Mouse (Mus musculus): ENCODE measurements around the gene Rbfox1. TPM values are rescaled to one million over a fixed set of nuclear protein-coding genes. Genes with fewer than 3 reads are reported as not detected.

Rbfox1 gene
- total and polyA plus RNA-seq, 2 experiments = 0.09 TPM; not detected in 1

DNA sequence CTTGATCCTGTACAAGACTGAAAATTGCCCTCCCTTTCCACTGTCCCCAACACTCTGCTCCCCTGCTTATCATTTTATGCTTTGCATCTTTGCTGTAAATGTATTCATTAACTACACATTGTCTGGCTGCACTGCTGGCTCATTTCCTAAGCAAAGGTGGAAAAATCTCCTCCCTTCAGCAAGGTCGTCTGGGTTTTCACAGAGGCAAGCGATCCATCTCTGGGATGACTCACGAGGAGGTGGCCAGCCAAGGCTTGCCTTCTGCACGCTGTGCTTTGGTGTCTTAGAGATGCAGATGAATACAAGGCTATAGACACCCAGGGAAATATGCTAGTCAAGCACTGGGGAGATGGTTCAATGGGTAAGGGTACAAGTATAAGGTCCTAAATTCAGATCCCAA is 264.2 kb downstream of the Rbfox1 start:
- Histone ChIP-seq H3K9ac (ENCODE audit: low read depth, low read length) (no peak overlapping the region), H3K36me3 (ENCODE audit: control insufficient read depth, insufficient read depth, low read length) (no peaks in the 10 kb centered on the region), H3K27me3 (ENCODE audit: control insufficient read depth, insufficient read depth, low read length) (no peaks in the 10 kb centered on the region), H3K27ac (replicated peaks; ENCODE audit: insufficient read depth, low read depth, low read length) (no peak overlapping the region), H3K4me3 (ENCODE audit: insufficient read depth, low read depth, low read length) (no peak overlapping the region), H3K4me1 (ENCODE audit: control insufficient read depth, insufficient read depth, low read length) (no peaks in the 10 kb centered on the region), H3K79me2 (ENCODE audit: control insufficient read depth, insufficient read depth, low read length) (no peaks in the 10 kb centered on the region)
- WGBS = 68% methylated on average over 4 of the region's 4 CpGs
- no peak for TF ChIP-seq POLR2A (IDR thresholded peaks at IDR 0.05; ENCODE audit: extremely low read depth, insufficient read depth, low read length)
- no peak for TF ChIP-seq CTCF (IDR thresholded peaks at IDR 0.05; ENCODE audit: low read depth, low read length)
- no peak for DNase-seq (ENCODE audit: extremely low read depth, low read depth, low spot score)

DNA sequence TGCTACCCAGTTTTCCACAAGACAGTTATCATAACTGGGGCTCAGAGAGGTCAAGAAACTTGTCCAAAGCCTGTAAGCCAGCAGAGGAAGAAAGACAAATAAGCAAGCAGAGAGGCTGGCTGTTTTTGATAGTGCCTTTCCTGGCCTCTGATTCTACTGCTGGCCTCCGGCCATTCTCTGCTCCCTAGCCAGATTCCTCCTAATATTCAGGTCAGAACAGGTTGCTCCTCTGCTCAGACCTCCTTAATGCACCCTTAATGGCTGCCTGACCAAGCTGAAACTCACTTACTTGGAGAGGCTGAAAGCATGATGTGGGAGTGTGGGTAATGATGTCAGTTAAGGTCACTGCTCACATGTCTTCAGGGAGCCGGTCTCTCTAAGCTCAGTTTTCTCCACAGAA is 270.4 kb downstream of the Rbfox1 start:
- H3K36me3 ChIP-seq (ENCODE audit: control insufficient read depth, insufficient read depth, low read length) = no peaks in the 10 kb centered on the region
- H3K9ac ChIP-seq (ENCODE audit: low read depth, low read length) = no peak overlapping the region
- H3K27me3 ChIP-seq (ENCODE audit: control insufficient read depth, insufficient read depth, low read length) = no peaks in the 10 kb centered on the region
- no peak overlapping the region for H3K27ac ChIP-seq (replicated peaks; ENCODE audit: insufficient read depth, low read depth, low read length)
- no peak for TF ChIP-seq CTCF (IDR thresholded peaks at IDR 0.05; ENCODE audit: low read depth, low read length)
- no peak for TF ChIP-seq POLR2A (IDR thresholded peaks at IDR 0.05; ENCODE audit: extremely low read depth, insufficient read depth, low read length)
- no peaks in the 10 kb centered on the region for H3K79me2 ChIP-seq (ENCODE audit: control insufficient read depth, insufficient read depth, low read length)
- H3K4me1 ChIP-seq (ENCODE audit: control insufficient read depth, insufficient read depth, low read length) = no peaks in the 10 kb centered on the region
- no peak overlapping the region for H3K4me3 ChIP-seq (ENCODE audit: insufficient read depth, low read depth, low read length)
- no peak for DNase-seq (ENCODE audit: extremely low read depth, low read depth, low spot score)
- WGBS = 68% methylated on average over 2 of the region's 2 CpGs

DNA sequence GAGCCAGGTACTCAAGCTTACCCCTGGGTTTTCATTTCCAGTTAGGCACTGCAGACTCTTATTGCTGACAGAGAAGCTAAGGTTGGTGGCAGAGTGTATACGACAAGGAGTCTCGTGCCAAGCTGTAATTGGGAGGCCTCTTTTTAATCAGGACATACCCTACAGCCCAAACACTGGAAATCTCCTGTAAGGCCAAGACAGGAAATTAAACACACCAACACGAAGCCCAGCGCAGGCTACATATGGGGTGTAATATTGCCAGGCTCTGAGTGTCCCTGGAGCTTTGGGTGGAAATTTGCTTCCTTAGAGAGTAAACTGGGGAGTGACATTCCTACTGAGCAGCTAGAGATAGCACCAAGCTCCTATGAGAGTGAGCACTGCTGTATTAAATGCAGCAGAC is 279.3 kb downstream of the Rbfox1 start:
- Histone ChIP-seq H3K36me3 (ENCODE audit: control insufficient read depth, insufficient read depth, low read length) (no peaks in the 10 kb centered on the region), H3K4me1 (ENCODE audit: control insufficient read depth, insufficient read depth, low read length) (no peaks in the 10 kb centered on the region), H3K27me3 (ENCODE audit: control insufficient read depth, insufficient read depth, low read length) (no peaks in the 10 kb centered on the region), H3K79me2 (ENCODE audit: control insufficient read depth, insufficient read depth, low read length) (no peaks in the 10 kb centered on the region), H3K9ac (ENCODE audit: low read depth, low read length) (no peak overlapping the region), H3K4me3 (ENCODE audit: insufficient read depth, low read depth, low read length) (no peak overlapping the region), H3K27ac (replicated peaks; ENCODE audit: insufficient read depth, low read depth, low read length) (no peak overlapping the region)
- TF ChIP-seq CTCF (IDR thresholded peaks at IDR 0.05; ENCODE audit: low read depth, low read length) (no peak), POLR2A (IDR thresholded peaks at IDR 0.05; ENCODE audit: extremely low read depth, insufficient read depth, low read length) (no peak)
- 74% methylated on average over 4 of the region's 4 CpGs for WGBS
- no peak for DNase-seq (ENCODE audit: extremely low read depth, low read depth, low spot score)

DNA sequence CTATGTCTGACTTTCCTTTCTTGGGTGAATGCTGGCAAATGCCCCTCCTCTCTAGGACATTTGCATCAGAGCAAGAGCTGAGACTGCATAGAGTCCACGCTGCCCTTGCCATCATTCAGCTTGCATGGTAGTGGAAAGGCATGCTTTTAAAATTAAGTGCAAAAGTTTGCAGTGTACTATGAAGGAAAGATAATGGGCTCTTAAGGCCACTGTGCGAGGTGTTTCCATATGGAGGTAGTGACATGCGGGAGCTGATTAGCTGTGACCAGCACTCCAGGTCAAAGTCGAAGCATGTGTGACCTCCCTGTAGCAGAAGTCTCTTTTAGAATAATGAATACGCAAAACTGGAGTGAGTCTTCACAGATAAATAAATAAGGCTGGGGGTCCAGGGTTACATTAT is 284.2 kb downstream of the Rbfox1 start:
- Histone ChIP-seq H3K79me2 (ENCODE audit: control insufficient read depth, insufficient read depth, low read length) (no peaks in the 10 kb centered on the region), H3K9ac (ENCODE audit: low read depth, low read length) (no peak overlapping the region), H3K27ac (replicated peaks; ENCODE audit: insufficient read depth, low read depth, low read length) (no peak overlapping the region), H3K36me3 (ENCODE audit: control insufficient read depth, insufficient read depth, low read length) (no peaks in the 10 kb centered on the region), H3K4me3 (ENCODE audit: insufficient read depth, low read depth, low read length) (no peak overlapping the region), H3K27me3 (ENCODE audit: control insufficient read depth, insufficient read depth, low read length) (no peaks in the 10 kb centered on the region), H3K4me1 (ENCODE audit: control insufficient read depth, insufficient read depth, low read length) (no peaks in the 10 kb centered on the region)
- WGBS = 88% methylated on average over 5 of the region's 5 CpGs
- no peak for DNase-seq (ENCODE audit: extremely low read depth, low read depth, low spot score)
- TF ChIP-seq CTCF (IDR thresholded peaks at IDR 0.05; ENCODE audit: low read depth, low read length) (no peak), POLR2A (IDR thresholded peaks at IDR 0.05; ENCODE audit: extremely low read depth, insufficient read depth, low read length) (no peak)

DNA sequence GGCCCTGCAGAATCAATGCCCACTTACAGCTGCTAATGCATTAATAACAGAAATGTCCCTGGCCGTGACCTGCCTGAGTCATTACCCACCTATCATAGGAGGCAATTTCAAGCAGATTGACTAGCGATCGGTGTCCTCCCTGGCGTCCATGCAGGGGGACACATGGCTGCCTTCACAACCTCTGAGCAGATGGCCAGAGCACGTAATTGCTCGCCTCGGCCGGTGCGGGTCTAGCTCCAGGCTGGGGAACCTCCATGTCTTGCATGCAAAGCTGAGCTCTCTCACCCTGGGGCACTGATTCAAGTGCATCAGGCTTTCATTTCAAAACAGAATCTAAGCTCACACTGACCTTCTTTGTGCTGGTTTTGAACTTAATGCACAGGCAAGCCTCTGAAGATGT is 295.7 kb downstream of the Rbfox1 start:
- DNase-seq (ENCODE audit: extremely low read depth, low read depth, low spot score) = no peak
- Histone ChIP-seq H3K4me1 (ENCODE audit: control insufficient read depth, insufficient read depth, low read length) (no peaks in the 10 kb centered on the region), H3K27ac (replicated peaks; ENCODE audit: insufficient read depth, low read depth, low read length) (no peak overlapping the region), H3K79me2 (ENCODE audit: control insufficient read depth, insufficient read depth, low read length) (no peaks in the 10 kb centered on the region), H3K27me3 (ENCODE audit: control insufficient read depth, insufficient read depth, low read length) (no peaks in the 10 kb centered on the region), H3K36me3 (ENCODE audit: control insufficient read depth, insufficient read depth, low read length) (no peaks in the 10 kb centered on the region), H3K9ac (ENCODE audit: low read depth, low read length) (no peak overlapping the region), H3K4me3 (ENCODE audit: insufficient read depth, low read depth, low read length) (no peak overlapping the region)
- 92% methylated on average over 9 of the region's 9 CpGs for WGBS
- TF ChIP-seq POLR2A (IDR thresholded peaks at IDR 0.05; ENCODE audit: extremely low read depth, insufficient read depth, low read length) (no peak), CTCF (IDR thresholded peaks at IDR 0.05; ENCODE audit: low read depth, low read length) (no peak)

DNA sequence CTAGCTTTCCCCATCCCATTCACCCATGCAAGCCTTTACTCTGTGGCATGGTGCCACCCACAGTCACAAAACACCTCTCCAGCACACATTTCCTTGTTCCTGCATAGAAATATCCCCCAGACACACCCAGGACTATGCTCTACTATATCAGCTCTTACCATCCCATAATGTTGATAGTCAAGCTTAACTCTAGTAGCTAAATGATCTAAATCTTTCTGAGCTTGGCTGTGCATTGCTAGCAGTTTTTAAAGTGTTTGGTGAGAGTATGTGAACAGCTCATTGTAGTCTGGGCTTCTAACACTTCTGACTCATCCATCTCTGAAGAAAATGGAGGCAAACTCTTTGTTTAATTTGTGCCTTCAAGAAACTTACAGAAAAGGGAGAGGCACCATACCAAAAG is 297.2 kb downstream of the Rbfox1 start:
- TF ChIP-seq POLR2A (IDR thresholded peaks at IDR 0.05; ENCODE audit: extremely low read depth, insufficient read depth, low read length) (no peak), CTCF (IDR thresholded peaks at IDR 0.05; ENCODE audit: low read depth, low read length) (no peak)

More for the DNA sequence above, 297.2 kb downstream of the Rbfox1 start:
- no peaks in the 10 kb centered on the region for H3K36me3 ChIP-seq (ENCODE audit: control insufficient read depth, insufficient read depth, low read length)
- no peaks in the 10 kb centered on the region for H3K79me2 ChIP-seq (ENCODE audit: control insufficient read depth, insufficient read depth, low read length)
- no peak for DNase-seq (ENCODE audit: extremely low read depth, low read depth, low spot score)
- H3K27me3 ChIP-seq (ENCODE audit: control insufficient read depth, insufficient read depth, low read length) = no peaks in the 10 kb centered on the region
- no peak overlapping the region for H3K4me3 ChIP-seq (ENCODE audit: insufficient read depth, low read depth, low read length)
- H3K4me1 ChIP-seq (ENCODE audit: control insufficient read depth, insufficient read depth, low read length) = no peaks in the 10 kb centered on the region
- H3K27ac ChIP-seq (replicated peaks; ENCODE audit: insufficient read depth, low read depth, low read length) = no peak overlapping the region
- no peak overlapping the region for H3K9ac ChIP-seq (ENCODE audit: low read depth, low read length)
